17 mouse cellular contexts compared by ENCODE assay signal in genomic region chr2:24383636-24384035, GRCm38 (mm10). TPM values are rescaled to one million over a fixed set of nuclear protein-coding genes. Genes with fewer than 3 reads are reported as not detected.
A peak's percentile ranks its signal among the peaks of the same experiment; 100 is the strongest.
DNase-seq lines count a peak whose midpoint lies in the region; ATAC-seq and TF ChIP-seq lines count a peak whose summit lies in the region.
"Had no signal": no experiment of that assay in that cellular context is flagged by ENCODE, and none has a peak within 500 bp of the region (broad histone marks: within the 10 kb centered on the region; RNA-seq: fewer than 3 reads in every experiment).

No protein-coding gene starts in this region.

- no peaks in the 10 kb centered on the region for H3K9me3 ChIP-seq in intestine, postnatal 0 days (ENCODE audit: control insufficient read depth)
- no peaks in the 10 kb centered on the region for H3K9me3 ChIP-seq in intestine, embryonic 16.5 days (ENCODE audit: control insufficient read depth, low read length)
- H3K9me3 ChIP-seq: limb, embryonic 13.5 days; midbrain, embryonic 10.5 days had no signal

- peaks cover 5% of the 10 kb centered on the region; the same call in 1 of the 2 replicates for H3K4me1 ChIP-seq in intestine, postnatal 0 days (replicated peaks; ENCODE audit: control insufficient read depth, insufficient read depth, low read length)
- H3K4me1 ChIP-seq in intestine, embryonic 16.5 days (ENCODE audit: control insufficient read depth, insufficient read depth, low read length) = peaks cover 8% of the 10 kb centered on the region; the same call in 1 of the 2 replicates
- peaks cover 58% of the 10 kb centered on the region for H3K4me1 ChIP-seq in bone marrow macrophage, adult 2 months (ENCODE audit: control insufficient read depth, insufficient read depth, low read length)
- H3K4me1 ChIP-seq: midbrain, embryonic 10.5 days had no signal

- no peak overlapping the region for H3K4me3 ChIP-seq in intestine, postnatal 0 days (ENCODE audit: low read depth, low read length)
- H3K4me3 ChIP-seq in intestine, embryonic 16.5 days (ENCODE audit: low read length) = no peak overlapping the region
- no peak overlapping the region for H3K4me3 ChIP-seq in bone marrow macrophage, adult 2 months (ENCODE audit: insufficient read depth, low read length)
- H3K4me3 ChIP-seq: limb, embryonic 13.5 days; midbrain, embryonic 10.5 days had no signal

- H3K36me3 ChIP-seq in intestine, postnatal 0 days (ENCODE audit: control insufficient read depth, insufficient read depth) = no peaks in the 10 kb centered on the region
- no peaks in the 10 kb centered on the region for H3K36me3 ChIP-seq in intestine, embryonic 16.5 days (ENCODE audit: control insufficient read depth, insufficient read depth, low read length)
- H3K36me3 ChIP-seq: limb, embryonic 13.5 days; midbrain, embryonic 10.5 days had no signal

- TF ChIP-seq POLR2A in bone marrow macrophage, adult 2 months (IDR thresholded peaks at IDR 0.05; ENCODE audit: borderline replicate concordance, low read depth, low read length) = no peak

- H3K27ac ChIP-seq in intestine, postnatal 0 days (ENCODE audit: low read depth, low read length) = peak overlapping the region; percentile 62
- no peak overlapping the region; the same call in 1 of the 2 replicates for H3K27ac ChIP-seq in intestine, embryonic 16.5 days (ENCODE audit: low read length)
- H3K27ac ChIP-seq in bone marrow macrophage, adult 2 months (ENCODE audit: insufficient read depth, low read depth, low read length) = peak overlapping the region; percentile 83
- H3K27ac ChIP-seq: hindbrain, postnatal 0 days; limb, embryonic 13.5 days; midbrain, embryonic 10.5 days had no signal

- H3K9ac ChIP-seq in intestine, postnatal 0 days (ENCODE audit: low read depth, low read length) = no peak overlapping the region
- H3K9ac ChIP-seq in intestine, embryonic 16.5 days (ENCODE audit: low read depth, low read length) = no peak overlapping the region
- H3K9ac ChIP-seq: forebrain, postnatal 0 days; limb, embryonic 13.5 days had no signal

- H3K27me3 ChIP-seq in intestine, postnatal 0 days (replicated peaks; ENCODE audit: control insufficient read depth, insufficient read depth, low read length) = no peaks in the 10 kb centered on the region
- no peaks in the 10 kb centered on the region for H3K27me3 ChIP-seq in intestine, embryonic 16.5 days (replicated peaks; ENCODE audit: control insufficient read depth, insufficient read depth, low read length)
- H3K27me3 ChIP-seq: limb, embryonic 13.5 days had no signal

- TF ChIP-seq CTCF in intestine, postnatal 0 days (IDR thresholded peaks at IDR 0.05; ENCODE audit: low read depth) = no peak
- no peak for TF ChIP-seq CTCF in bone marrow macrophage, adult 2 months (IDR thresholded peaks at IDR 0.05; ENCODE audit: low read depth, low read length)

- WGBS in intestine, postnatal 0 days = 52% methylated on average over 3 of the region's 3 CpGs
- WGBS in intestine, embryonic 16.5 days = 66% methylated on average over 3 of the region's 3 CpGs

- peak; percentile 38 for DNase-seq in 416B (ENCODE audit: low read depth)
- no peak for DNase-seq in urinary bladder, postnatal 10 days (ENCODE audit: low spot score)
- no peak for DNase-seq in layer of hippocampus, adult 11-12 months (ENCODE audit: low spot score)
- DNase-seq: adrenal gland, postnatal 25 days; cerebellum, postnatal 14 days; forebrain, postnatal 0 days; gastrocnemius, postnatal 10 days; heart, postnatal 14 days had no signal

- H3K4me2 ChIP-seq in intestine, postnatal 0 days (replicated peaks; ENCODE audit: low read depth) = no peak overlapping the region
- no peak overlapping the region for H3K4me2 ChIP-seq in intestine, embryonic 16.5 days (ENCODE audit: low read depth, low read length)
- H3K4me2 ChIP-seq: limb, embryonic 13.5 days had no signal

- ATAC-seq in intestine, postnatal 0 days = no peak
- ATAC-seq in intestine, embryonic 16.5 days = no peak
- ATAC-seq in megakaryocyte, adult 5-6 weeks (ENCODE audit: poor library complexity, severe bottlenecking) = peak; percentile 21
- ATAC-seq: forebrain, postnatal 0 days; hindbrain, postnatal 0 days had no signal

RNA-seq across cellular contexts. Expression of gene Psd4, which starts 16.3 kb away (rescaled TPM):
- polyA plus RNA-seq in intestine, postnatal 0 days (2015; fragmentation: Nextera tagmentation; extraction: Ambion mirVana) = 5.2 and 5.4 TPM in 2 replicates
- polyA plus RNA-seq in intestine, embryonic 16.5 days (2015; fragmentation: Nextera tagmentation; extraction: Ambion mirVana) = 6.1 and 7.2 TPM in 2 replicates
- 39.8 and 44.5 TPM in 2 replicates for polyA plus RNA-seq in bone marrow macrophage, adult 2 months (2012; ENCODE audit: insufficient read depth, insufficient read length, missing spikeins)
- 31.0 and 32.2 TPM in 2 replicates for total RNA-seq in megakaryocyte, adult 5-6 weeks (2015)
- 64.7 and 71.7 TPM in 2 replicates for total RNA-seq in megakaryocyte, adult 5-6 weeks (2017)

RNA-seq across cellular contexts. Expression of gene Il1rn, which starts 47.0 kb away (rescaled TPM):
- 0.23 and 0.51 TPM in 2 replicates for polyA plus RNA-seq in intestine, postnatal 0 days (2015; fragmentation: Nextera tagmentation; extraction: Ambion mirVana)
- 0.80 and 1.2 TPM in 2 replicates for polyA plus RNA-seq in intestine, embryonic 16.5 days (2015; fragmentation: Nextera tagmentation; extraction: Ambion mirVana)
- polyA plus RNA-seq in bone marrow macrophage, adult 2 months (2012; ENCODE audit: insufficient read depth, insufficient read length, missing spikeins) = 7.8 and 15.7 TPM in 2 replicates
- total RNA-seq in megakaryocyte, adult 5-6 weeks (2015) = 43.0 and 51.1 TPM in 2 replicates
- 35.8 and 35.9 TPM in 2 replicates for total RNA-seq in megakaryocyte, adult 5-6 weeks (2017)
- total RNA-seq: forebrain, postnatal 0 days; hindbrain, postnatal 0 days; left cerebral cortex, adult 8-10 months had no signal
- polyA plus RNA-seq: embryonic facial prominence, embryonic 11.5 days; forebrain, postnatal 0 days; midbrain, embryonic 10.5 days had no signal
